Mouse (Mus musculus) neutrophil, adult 5-6 weeks (primary cell): ENCODE data around the gene Ryr2. TPM values are rescaled to one million over a fixed set of nuclear protein-coding genes. Genes with fewer than 3 reads are reported as not detected.

Experiments used
- ATAC-seq: fragments of 151-379, 151-347 bp; 2 replicates; pipeline ENCODE4 v1.8.0; 2017; ENCODE audit warnings: mild to moderate bottlenecking, moderate TSS enrichment; ENCODE audit not compliant: insufficient number of reproducible peaks, poor library complexity, low FRiP score, severe bottlenecking; ENCODE audit errors: extremely low read depth
- total RNA-seq: library from RNA; stranded (forward); fragments of 200-1000 nt; gene quantifications from 2 replicates; pipeline ENCODE4 v1.2.3, GENCODE M21; 2017

The Ryr2 gene
- total RNA-seq, 1 experiment from 2014 or later: 3.8 TPM

DNA sequence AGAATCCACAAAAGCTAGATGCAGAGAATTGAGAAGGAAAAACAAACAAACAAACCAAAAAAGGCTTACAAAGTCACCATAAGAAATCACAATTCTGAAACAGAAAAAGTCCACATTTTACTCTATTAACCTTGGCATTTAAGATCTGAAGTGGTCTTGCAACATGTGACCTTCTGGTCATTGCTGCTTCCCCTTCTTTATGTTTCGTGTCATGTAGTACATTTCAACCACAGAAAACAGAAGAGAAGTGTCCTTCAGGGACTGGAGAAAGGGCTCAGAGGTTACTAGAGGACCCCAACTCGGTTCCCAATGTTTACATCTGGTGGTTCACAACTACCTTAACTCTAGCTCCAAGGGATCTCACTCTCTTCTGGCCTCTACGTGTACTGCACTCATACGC lies 59.7 kb downstream of the Ryr2 start:
- no peak for ATAC-seq

DNA sequence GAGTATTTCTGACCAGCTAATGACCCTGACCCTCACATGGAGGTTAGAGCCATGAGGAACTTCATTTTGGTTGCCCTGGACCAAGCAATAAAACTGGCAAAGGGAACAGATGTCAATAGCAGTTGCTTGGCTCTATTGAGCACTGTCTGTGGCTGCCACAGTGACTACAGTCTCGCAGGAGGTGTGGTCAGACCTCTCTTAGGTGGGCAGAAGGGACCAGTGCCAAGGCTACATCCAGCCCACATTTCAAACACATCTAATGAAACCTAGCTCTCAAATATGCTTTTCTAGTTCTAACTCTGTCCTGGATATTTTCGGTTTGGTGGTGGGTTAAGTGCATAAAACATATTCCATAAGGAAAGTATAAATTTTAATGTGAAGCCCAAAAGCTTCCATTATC lies 62.0 kb downstream of the Ryr2 start:
- no peak for ATAC-seq

DNA sequence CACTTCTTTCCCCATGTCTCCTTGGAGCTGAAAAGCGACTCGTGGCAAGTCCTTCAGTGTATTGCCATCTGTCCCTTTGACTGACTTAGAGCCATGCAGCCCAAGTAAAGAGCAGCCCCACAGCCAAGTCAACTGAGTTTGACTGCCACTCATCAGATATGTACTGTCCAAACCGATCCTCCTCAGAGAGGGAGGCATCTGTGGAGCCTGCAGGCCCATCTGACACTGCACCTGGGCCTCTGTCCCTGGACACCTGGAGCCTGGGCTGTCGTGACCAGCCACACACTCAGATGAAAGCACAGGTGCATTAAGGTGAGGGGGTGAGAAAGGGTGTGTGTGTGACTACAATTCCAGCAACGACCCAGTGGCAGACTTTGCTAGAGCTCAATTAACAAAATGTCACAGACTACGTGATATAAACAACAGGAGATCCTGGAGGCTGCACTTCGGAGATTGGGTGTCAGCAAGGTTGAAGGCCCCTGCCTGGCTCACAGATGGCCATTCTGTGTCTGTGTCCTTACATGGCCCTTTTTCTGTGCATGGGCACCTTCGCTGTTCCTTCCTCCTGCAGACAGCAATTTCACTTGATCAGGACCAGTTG lies 63.8 kb downstream of the Ryr2 start:
- ATAC-seq: no peak

DNA sequence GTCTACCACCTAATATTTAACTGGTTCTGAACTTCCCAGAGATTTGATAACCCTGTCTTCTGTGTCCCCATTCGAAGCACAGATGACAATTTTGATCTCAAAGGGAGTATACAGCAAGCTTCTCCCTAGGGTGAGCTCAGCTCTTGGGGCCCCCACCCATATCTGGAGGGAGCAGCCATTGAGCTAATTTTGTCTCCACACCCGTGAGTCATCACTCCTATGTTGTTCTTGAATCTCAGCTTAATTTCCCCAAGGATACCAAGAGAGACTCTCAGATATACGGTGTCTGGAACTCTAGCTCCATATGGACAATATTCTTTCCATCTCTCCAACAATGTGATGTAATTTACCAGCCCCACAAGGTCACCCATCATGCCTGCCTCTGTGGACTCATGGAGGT lies 66.8 kb downstream of the Ryr2 start:
- no peak for ATAC-seq

DNA sequence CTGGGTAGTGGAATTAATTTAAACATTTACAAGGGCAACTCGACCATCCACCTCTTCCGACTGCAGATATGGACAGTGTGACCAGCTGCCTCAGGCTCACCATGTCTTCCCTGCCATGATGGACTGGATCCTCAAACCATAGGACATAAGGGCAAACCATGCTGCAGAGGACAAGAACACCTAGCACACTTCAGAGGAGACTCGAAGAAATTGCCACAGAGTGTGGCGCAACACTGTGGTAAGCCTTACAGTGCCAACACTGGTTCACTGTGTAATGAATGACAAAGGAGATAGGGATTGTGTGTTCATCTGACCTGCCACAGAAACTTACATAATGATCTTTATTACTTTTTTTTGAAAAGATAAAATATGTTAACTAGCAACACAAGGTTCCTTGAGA lies 68.1 kb downstream of the Ryr2 start:
- ATAC-seq: no peak

DNA sequence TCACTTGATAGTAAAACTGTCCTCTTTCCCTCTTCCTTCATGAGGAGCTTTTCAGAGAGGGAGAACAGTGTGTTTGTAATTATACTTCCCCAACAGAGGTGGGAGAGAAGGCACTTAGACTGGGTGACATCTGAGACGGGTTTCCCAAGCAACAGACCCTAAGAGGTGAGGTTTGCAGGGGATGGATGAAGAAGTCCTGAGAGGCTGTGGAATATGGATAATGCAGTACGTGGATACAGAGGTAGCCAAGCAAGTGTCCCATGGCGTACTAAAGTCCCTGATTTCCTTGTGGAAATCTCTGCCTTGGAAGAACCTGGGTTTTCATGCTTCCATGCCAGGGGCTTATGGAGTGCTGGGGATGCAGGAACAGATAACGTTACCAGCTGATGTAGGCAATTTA lies 69.5 kb downstream of the Ryr2 start:
- no peak for ATAC-seq

DNA sequence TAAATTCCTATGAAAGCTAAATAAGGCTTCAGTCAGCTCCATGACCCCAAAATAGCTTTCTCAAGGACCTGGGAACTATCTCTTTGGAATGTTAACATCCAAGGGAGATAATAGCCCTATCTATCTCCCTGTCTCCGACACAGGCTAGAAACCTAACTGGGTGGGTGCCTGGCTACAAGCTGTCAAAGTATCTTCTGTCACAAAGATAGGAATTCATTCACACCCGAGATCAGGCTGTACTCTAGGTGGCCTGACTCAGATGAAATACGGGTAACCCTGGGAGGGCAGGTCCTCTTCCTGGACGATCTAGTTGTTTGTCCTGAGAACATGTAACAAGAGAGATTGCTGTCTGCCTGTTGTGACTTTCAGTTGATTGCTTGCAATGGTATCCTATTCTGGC lies 69.9 kb downstream of the Ryr2 start:
- no peak for ATAC-seq

DNA sequence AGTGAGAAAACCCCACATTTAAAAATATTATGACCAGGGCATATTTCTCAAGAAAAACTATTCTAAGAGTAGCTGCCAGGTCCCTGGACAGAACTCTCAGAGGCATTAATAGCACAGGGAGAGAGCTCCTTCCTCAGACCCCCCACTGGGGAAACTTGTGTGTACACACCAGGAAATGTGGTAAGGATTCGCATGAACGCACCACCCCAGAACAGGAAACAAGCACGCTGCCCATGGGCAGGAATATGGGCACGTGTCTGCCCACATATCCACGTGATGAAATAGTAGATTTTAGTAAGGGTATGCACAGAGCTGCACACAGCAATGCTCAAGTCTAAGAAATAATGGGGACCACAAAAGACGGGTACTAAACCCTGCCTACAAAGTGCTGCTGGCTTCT lies 72.8 kb downstream of the Ryr2 start:
- peak; percentile 87 for ATAC-seq

DNA sequence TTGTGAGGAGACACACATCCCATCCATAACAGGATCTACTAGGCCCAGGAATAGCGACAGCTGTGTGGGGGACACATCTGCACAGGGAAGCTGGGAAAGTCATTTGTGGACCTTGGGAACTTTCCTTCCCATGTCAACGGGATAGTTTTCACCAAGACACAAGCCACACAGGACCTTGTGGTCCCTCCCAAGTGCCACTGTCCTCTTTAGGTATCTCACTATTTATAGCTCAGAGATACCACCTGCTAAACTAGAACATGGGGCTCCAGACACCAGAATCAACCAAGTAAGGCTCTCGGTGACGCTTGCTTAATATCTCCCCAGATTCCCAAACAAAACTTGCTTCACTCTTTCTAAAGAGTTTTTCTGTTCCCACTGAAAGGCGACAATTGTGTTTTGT lies 73.5 kb downstream of the Ryr2 start:
- no peak for ATAC-seq

DNA sequence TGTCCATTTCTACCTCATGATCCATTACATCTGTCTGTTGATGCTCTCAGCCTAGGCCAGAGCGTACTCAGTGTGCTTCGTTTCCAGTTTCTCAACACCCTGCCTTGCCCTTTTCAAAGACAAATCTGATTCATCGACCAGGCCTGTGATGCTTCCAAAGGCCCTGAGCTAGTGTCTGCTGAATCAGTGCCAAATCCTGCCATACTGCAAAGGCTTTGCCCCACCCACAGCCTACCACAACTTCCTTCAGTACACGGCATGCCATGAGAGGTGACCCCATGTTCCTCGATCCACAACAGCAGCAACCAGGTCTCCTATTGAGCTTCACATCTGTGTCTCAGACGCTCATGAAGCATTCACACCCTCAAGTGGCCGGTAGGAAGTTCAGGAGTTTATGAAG lies 76.9 kb downstream of the Ryr2 start:
- no peak for ATAC-seq

DNA sequence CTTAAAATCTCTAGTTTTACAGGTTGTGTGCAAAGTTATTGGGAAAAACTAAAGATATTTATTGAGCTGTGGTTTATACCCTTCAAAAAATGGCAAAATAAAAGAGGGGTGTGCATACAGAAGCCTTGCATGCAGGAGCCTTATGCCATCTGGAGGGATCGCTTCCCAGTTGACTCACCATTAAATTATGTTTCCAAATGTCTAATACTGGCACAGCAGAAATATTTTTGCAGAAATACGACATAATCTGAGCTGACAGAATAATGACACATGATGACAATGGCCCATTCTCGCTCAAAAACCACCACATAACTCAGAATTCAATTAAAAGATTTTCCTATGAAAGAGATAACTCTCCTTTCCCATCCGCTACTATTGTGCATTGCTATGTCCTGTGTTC lies 77.4 kb downstream of the Ryr2 start:
- ATAC-seq: no peak

DNA sequence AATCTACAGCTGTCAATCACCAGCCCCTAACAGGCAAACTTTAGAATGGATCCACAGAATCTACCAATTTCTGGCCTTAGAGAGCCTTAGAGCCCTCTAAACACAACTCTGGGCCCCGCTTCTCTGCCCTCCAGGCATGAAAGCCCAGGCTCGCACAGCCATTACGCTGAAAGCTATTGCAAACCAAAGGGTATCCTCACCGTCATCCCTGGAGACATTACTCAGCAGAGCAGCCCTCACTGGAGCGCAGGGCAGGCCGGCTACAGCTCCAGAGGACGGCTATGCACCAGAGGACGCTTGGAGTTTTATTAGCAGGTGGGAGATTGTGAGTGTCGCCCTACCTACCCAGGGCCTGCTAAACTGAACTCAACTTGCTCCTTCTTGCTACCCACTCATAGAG lies 88.7 kb downstream of the Ryr2 start:
- no peak for ATAC-seq

DNA sequence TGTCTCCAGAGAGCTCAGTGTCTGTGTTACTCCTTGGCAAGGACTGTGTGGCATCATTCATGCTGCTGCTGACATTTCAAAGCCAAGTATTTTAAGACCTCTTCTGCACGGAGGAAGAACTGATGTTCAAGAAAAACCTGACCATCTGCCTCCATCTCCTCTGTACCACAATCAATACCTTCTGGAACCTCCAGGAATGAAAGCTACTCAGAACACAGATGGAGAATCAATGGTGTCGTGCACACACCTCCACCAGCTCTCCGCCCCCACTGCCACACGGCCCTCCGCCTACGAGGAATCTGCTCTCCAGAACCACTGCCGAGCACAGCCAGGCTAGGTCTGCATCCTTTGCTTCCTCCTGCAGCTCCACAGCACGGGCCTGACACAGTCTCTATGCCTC lies 92.8 kb downstream of the Ryr2 start:
- no peak for ATAC-seq

DNA sequence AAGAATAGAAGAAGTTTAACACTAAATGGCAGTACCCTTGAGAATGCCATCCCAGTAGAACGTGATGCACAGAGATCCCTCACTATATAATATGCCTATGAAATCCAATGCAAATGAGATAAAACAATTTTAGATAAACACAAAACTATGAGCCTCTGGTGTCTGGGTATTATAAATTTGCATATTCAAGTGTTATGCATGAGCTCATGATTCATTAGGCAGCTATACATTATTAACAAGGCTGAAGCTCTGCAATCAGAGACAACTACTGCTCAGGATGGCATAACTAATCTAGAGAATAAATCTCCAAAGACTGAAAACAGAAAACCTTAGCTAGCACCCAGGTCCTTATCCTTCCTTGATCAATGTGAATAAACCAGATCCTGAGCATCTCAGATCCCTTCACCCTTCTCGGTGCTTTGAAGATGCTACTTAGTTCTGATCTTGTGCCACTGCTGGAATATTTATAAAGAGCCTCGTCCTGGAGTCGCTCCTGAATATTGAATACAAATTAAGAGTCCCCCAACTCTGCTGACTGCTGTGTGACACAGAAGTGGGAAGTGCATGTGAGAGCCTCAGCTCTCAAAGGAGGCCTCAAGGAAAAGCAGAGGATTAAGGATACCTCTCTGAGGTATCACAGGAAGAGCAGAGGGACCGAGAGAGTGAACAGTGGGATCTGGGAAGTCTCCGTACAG lies 97.6 kb downstream of the Ryr2 start:
- ATAC-seq: no peak

DNA sequence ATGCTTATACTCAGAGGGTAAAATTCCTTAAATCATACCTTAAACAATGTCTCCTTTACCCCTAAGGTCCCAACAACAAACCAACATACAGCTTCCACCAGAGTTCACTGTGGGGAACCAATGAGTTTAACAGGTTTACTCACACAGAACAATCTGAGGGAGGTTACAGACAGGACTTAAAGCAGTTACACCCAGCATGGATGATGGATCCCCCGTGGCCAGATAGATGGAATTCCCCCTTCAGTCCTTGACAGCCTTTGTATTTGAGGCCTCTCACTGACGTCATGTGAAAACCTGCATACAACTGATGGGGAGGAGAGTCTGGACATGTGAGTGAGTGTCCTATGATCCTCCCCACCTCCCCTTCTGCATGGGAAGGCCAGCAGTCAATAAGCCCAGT lies 99.2 kb downstream of the Ryr2 start:
- no peak for ATAC-seq

DNA sequence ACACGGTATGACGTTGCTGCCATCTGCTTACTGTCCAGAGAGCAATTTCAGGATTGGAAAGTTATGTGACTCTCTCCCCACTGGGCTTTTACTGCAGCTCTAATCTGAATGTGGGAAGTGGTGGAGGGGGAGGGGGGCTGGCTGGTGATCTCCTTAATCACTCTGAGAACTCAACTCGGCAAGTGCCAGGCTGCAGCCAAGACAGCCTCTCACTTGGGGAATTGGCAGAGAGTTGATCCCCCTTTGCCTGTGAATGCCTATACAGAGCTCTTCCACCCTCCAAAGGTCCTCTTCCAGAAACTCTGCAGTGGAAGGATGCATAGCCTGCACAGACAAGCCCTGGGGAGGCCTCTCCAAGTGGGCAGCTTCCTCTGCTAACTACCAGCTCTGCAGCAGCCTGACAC lies 104.9 kb downstream of the Ryr2 start:
- no peak for ATAC-seq

DNA sequence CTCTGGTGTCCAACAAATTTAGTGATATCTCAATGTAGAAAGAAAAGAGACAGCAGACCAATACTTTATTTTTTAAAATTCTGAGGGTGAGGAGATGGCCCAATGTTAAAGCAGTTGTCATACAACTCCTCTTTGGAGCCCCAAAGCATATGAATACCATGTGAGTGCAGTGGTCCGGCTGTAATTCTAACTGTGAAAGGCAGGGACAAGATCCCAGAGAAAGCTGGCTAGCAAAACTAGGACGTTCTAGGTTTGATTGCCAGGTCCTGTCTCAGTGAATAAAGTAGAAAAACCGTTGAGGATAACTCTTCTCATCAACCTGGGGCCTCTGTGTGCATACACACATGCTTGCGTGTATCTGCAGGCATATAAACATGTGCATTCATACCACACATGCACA lies 106.9 kb downstream of the Ryr2 start:
- ATAC-seq: no peak

DNA sequence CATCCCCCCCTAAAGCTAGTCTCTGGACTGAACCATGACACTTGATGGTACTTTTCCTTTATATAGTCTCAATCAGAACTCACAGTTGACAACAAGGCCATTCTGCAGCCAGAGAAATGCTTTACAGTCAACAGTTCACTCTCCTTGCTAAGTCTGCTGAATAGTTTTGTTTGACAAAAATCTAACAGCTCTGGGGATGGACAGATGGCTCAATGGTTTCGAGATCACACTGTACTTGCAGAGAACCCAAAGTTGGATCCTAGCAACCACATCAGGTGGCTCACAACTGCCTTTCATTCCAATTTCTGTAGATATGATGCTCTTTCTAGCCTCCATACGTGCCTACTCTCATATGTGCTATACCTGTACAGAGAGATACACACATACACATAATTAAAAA lies 109.4 kb downstream of the Ryr2 start:
- no peak for ATAC-seq

DNA sequence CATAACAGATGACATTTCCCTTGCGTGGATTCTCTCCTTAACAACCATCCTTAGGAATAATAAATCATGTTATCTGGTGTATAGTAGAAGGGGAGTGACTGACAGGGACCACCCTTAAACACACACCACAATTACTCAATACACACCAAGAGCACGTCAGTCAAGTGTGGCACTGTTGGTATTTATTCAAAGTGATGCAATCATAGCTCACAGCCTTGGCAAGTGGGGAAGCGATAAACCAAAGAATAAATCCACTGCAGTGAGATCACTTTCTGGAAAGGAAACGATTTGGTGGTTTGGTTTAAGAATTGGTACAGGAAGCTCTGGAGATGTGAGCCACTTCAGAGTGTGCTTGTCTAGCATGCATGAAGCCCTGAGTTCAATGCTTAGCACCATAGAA lies 119.2 kb downstream of the Ryr2 start:
- no peak for ATAC-seq

DNA sequence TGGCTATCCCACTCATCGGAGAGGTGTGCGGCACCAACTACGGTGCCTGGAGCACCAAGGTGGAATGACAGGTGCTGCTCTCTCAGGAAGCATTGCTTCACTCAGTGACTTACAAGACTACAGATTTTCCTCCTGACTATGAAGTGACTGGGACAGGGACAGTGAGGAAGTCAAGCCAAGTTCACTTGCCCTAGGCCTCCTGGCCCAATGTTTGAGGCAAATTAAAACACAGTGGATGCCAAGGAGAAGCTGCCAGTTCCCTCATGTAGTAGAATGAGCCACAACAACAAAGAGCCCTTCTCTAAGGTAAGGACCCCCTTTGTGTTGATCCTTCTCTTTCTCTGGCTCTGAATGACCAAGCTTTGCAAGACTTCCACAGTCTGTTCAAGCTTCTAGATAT lies 121.7 kb downstream of the Ryr2 start:
- no peak for ATAC-seq

DNA sequence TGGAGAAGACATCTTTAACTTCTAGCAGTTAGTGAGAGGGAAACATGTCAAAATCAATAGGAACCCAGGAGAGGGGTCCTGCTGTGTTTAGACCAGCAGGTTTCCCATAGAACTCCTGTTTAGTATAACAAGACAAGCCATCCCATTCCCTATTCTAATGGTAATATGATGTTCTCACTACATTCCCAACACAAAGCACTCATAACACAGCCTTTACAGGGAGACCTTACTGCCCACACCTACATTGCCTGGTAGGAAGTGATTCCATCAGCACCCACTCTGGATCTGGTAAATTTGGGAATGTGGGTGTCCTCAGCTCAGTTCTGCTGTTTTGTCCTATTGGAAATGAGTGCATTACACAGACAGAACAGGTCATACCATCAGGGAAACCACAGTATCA lies 127.7 kb downstream of the Ryr2 start:
- ATAC-seq: no peak
